Mouse (Mus musculus) heart, embryonic 11.5 days (tissue): ENCODE measurements around the gene Bcl9l. TPM values are rescaled to one million over a fixed set of nuclear protein-coding genes. Genes with fewer than 3 reads are reported as not detected.

Experiments used
- ATAC-seq: fragments of 200-750 bp; cut with Nextera tagmentation; replicated peaks from 2 replicates; pipeline ENCODE4 v1.8.0; 2017; ENCODE audit warnings: moderate library complexity; ENCODE audit not compliant: insufficient number of reproducible peaks, low FRiP score, low TSS enrichment
- H3K27ac ChIP-seq: fragments of 300-500 bp; sonication (generic); 2 replicates; pipeline ENCODE4 v1.5.1; 2014; ENCODE audit warnings: mild to moderate bottlenecking, low read depth, low read length
- H3K27me3 ChIP-seq: fragments of 300-500 bp; sonication (generic); 2 replicates; pipeline ENCODE4 v1.6.1; 2014; ENCODE audit warnings: mild to moderate bottlenecking, low read length, mixed read lengths; ENCODE audit not compliant: control insufficient read depth, insufficient read depth
- H3K36me3 ChIP-seq: fragments of 300-500 bp; sonication (generic); 2 replicates; pipeline ENCODE4 v1.6.1; 2014; ENCODE audit warnings: mild to moderate bottlenecking, low read length, moderate library complexity, mixed read lengths; ENCODE audit not compliant: control insufficient read depth, insufficient read depth
- H3K4me1 ChIP-seq: fragments of 300-500 bp; sonication (generic); 2 replicates; pipeline ENCODE4 v1.6.1; 2014; ENCODE audit warnings: low read length; ENCODE audit not compliant: control insufficient read depth, insufficient read depth
- H3K4me2 ChIP-seq: fragments of 300-500 bp; sonication (generic); 2 replicates; pipeline ENCODE4 v1.6.1; 2014; ENCODE audit warnings: mild to moderate bottlenecking, moderate library complexity
- H3K4me3 ChIP-seq: fragments of 300-500 bp; sonication (generic); 2 replicates; pipeline ENCODE4 v1.5.1; 2014; ENCODE audit warnings: low read depth, low read length
- H3K9ac ChIP-seq: fragments of 300-500 bp; sonication (generic); 2 replicates; pipeline ENCODE4 v1.6.1; 2014; ENCODE audit warnings: mild to moderate bottlenecking, low read depth, low read length, moderate library complexity
- H3K9me3 ChIP-seq: fragments of 300-500 bp; sonication (generic); replicated peaks from 2 replicates; pipeline ENCODE4 v1.6.1; 2016; ENCODE audit warnings: low read length; ENCODE audit not compliant: control insufficient read depth
- WGBS: fragments of 180-500 bp; shearing (Covaris S2); extraction: QIAGEN DNeasy Blood & Tissue Kit; methylation state at CpG from one replicate; pipeline ENCODE4 v1.1.7; 2014; ENCODE audit not compliant: insufficient replicate concordance; 5-methylcytosine and 5-hydroxymethylcytosine counted together
- polyA plus RNA-seq: library from polyadenylated mRNA; unstranded; fragments of >200 nt; fragmentation: Nextera tagmentation; extraction: Ambion mirVana; gene quantifications from 2 replicates; pipeline ENCODE4 v1.2.1, GENCODE M21; 2014

Bcl9l gene
- polyA plus RNA-seq, 1 experiment from 2014 or later, result 9.3 TPM

DNA sequence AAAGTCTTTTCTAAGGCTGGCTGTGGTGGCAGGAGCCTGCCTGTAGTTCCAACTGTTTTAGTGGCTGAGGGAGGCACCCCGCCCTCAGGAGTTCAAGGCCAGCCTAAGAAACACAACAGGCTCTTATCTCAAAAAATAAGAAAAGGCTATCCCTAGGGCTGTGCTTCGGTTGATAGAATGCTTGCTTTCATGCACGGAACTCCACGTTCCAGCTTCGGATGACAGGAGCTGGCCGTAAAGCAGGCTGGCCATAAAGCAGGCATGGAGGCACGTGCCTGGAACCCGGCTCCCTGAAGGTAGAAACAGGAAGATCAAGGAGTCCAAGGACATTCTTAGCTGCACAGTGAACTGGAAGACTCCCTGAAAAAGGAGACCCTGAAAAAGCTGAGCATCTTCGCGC is 8.7 kb downstream of the Bcl9l start:
- peaks cover 91% of the 10 kb centered on the region for H3K4me1 ChIP-seq
- H3K4me3 ChIP-seq, result no peak overlapping the region
- H3K4me2 ChIP-seq, result no peak overlapping the region; the same call in 1 of the 2 replicates
- no peaks in the 10 kb centered on the region for H3K36me3 ChIP-seq
- H3K9ac ChIP-seq, result no peak overlapping the region
- ATAC-seq, result no peak
- no peaks in the 10 kb centered on the region for H3K27me3 ChIP-seq
- no peak overlapping the region for H3K27ac ChIP-seq
- no peaks in the 10 kb centered on the region for H3K9me3 ChIP-seq
- WGBS, result 65% methylated on average over 10 of the region's 10 CpGs

DNA sequence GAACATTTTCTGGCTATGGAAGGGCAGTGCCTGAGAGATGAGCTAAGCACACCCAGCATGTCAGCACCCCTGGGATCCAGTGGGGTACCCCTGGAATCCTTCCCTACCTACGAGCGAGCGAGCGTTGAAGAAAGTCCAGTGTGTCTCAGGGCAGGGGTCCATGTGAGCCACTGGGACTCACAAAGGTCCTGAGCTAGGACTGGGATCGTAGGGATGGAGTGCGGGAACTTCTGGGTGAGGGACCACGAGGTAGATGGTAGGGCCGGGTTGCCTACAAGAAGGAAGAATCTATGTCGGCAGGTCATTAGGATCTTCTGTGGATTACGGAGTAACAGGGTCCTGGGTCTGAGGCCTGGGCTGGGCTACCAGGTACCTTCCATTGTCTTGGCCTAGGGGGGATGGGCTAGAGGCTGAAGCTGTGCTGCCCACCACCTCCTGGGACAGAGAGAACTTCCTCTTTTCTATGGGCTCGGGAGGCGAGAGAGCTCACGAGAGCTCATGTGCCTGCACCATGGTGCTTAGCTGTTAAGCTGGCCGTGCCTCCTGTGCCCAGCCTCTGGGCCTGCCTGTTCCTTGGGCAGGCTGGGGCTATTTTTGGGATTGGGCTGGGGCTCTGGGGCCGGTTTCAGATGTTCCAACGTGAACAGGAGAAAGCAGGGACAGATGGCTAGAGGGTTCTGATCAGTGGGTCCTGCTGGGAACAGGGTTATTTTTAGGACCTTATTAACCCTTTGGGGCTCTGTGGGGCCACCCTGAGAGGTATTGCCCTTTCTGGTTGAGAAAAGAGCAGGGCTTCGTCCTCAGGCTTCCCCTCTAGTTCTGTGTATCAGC is 10.2 kb downstream of the Bcl9l start:
- peak overlapping the region; percentile 82 for H3K27ac ChIP-seq
- peak overlapping the region; percentile 56 for H3K9ac ChIP-seq
- no peak for ATAC-seq
- H3K4me1 ChIP-seq, result peaks cover 91% of the 10 kb centered on the region
- no peaks in the 10 kb centered on the region for H3K36me3 ChIP-seq
- WGBS, result 50% methylated on average over 17 of the region's 17 CpGs
- peak overlapping the region; percentile 40 for H3K4me2 ChIP-seq
- H3K27me3 ChIP-seq, result no peaks in the 10 kb centered on the region
- no peak overlapping the region for H3K4me3 ChIP-seq
- H3K9me3 ChIP-seq, result no peaks in the 10 kb centered on the region

DNA sequence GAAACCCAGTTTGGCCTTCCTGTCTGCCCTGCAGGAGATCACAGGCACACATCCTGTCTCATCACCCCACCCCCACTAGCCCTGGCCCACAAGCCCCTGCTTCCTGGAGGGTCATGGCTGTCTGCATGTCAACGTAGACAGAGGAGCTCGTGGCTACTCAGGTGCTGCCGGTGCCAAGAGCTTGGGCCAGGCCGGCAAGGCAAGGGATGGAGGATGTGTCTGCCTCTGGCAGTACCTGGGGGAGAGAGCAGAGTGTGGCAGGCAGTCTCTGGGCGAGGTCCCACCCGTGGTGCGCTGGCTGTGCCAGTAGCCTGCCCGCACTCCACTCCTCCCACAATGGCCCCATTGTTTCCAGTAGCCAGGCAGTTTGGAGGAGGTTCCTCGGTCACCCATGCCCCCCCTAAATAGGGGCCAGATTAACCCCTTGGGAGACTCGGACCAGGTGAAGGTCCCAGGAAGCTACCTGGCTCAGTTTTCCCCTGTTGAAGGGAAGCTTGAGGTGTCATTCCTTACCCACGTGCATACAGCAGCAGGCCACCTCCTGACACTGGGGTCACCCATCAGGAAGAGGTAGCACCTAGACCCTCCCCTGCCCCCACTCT is 11.7 kb downstream of the Bcl9l start:
- WGBS, result 35% methylated on average over 11 of the region's 11 CpGs

DNA sequence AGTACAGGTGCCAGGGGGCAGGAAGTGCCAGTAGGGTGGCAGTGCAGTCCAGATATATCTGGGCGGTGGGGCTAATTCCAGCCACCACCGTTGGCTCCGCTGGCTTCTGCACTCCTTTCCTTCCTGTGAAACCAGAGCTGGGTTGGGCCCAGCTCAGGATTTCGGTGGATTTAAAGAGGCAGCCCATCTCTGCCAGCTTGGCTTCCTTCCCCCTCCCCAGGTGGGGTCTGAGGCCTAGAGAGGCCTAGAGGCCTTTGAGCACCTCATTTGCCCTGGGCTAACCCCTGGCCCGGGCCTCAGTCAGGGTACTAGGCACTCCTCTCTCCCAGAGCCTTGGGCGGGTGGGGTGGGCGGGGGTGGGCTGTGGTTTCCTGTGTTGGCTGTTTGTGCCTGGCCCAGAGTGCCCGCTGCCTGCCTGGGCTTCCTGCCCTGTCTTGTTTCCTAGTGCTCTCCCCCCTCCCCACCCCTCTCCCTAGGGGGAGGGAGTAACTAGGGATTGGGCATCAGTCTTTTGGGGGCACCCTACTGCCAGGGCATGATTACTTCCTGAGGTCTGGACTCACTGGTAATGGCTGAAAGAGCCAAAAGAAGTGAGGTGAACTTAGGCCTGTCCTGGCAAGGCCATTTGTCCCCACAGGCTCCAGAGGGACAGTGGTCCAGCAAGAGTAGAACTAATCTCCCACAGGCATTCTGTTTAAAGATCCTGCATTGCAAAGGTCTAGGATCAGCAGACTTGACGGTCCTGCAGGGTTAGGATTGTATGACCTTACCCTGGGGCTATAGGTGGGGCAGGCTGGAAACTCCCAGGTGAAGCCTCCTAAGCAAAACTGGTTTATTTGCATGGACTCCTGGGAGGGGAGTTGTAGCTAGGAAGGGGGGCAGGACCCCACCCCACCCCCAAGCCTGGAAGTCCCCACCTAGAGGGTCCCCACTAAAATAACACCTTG is 12.5 kb downstream of the Bcl9l start:
- peak overlapping the region; percentile 23; the same call in 1 of the 2 replicates for H3K4me2 ChIP-seq
- H3K36me3 ChIP-seq, result no peaks in the 10 kb centered on the region
- no peaks in the 10 kb centered on the region for H3K27me3 ChIP-seq
- no peak overlapping the region; the same call in 1 of the 2 replicates for H3K9ac ChIP-seq
- H3K4me3 ChIP-seq, result no peak overlapping the region
- peaks cover 87% of the 10 kb centered on the region for H3K4me1 ChIP-seq
- WGBS, result 37% methylated on average over 9 of the region's 9 CpGs
- no peaks in the 10 kb centered on the region for H3K9me3 ChIP-seq
- peak overlapping the region; percentile 43 for H3K27ac ChIP-seq
- no peak for ATAC-seq

More for the DNA sequence above, 11.7 kb downstream of the Bcl9l start:
- H3K4me2 ChIP-seq, result peak overlapping the region; percentile 43; the same call in 1 of the 2 replicates
- peak overlapping the region; percentile 57 for H3K27ac ChIP-seq
- H3K9ac ChIP-seq, result peak overlapping the region; percentile 44; the same call in 1 of the 2 replicates
- H3K4me1 ChIP-seq, result peaks cover 87% of the 10 kb centered on the region
- no peaks in the 10 kb centered on the region for H3K9me3 ChIP-seq
- ATAC-seq, result no peak
- no peak overlapping the region for H3K4me3 ChIP-seq
- no peaks in the 10 kb centered on the region for H3K27me3 ChIP-seq
- H3K36me3 ChIP-seq, result no peaks in the 10 kb centered on the region

DNA sequence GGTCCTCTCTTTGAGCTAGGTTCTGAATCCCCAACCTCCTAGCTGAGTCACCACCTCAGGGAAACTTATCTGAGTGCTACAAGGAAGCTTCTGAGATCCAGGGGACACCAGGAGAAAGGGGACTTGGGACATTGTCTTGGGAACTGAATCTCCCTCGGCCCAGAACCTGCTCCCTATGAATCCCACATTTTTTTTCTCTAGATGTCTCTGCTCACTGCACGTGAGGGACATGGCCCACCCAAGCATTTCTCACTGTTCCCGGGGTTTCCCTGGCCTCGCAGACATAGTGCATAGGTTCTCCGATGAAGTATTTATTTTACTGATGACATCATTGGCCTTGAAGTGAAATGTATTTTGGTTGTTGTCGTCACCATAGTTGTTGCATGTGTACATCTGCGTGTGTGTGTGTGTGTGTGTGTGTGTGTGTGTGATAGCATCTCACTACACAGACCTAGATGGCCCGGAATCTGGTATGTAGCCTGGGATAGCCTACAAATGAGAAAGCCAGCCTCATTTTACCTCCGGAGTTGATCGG is 13.3 kb downstream of the Bcl9l start:
- Histone ChIP-seq H3K36me3 (no peaks in the 10 kb centered on the region), H3K4me2 (no peak overlapping the region), H3K9me3 (no peaks in the 10 kb centered on the region), H3K4me1 (peaks cover 87% of the 10 kb centered on the region), H3K27ac (no peak overlapping the region), H3K9ac (no peak overlapping the region), H3K27me3 (no peaks in the 10 kb centered on the region), H3K4me3 (no peak overlapping the region)
- ATAC-seq, result no peak
- 82% methylated on average over 10 of the region's 10 CpGs for WGBS

DNA sequence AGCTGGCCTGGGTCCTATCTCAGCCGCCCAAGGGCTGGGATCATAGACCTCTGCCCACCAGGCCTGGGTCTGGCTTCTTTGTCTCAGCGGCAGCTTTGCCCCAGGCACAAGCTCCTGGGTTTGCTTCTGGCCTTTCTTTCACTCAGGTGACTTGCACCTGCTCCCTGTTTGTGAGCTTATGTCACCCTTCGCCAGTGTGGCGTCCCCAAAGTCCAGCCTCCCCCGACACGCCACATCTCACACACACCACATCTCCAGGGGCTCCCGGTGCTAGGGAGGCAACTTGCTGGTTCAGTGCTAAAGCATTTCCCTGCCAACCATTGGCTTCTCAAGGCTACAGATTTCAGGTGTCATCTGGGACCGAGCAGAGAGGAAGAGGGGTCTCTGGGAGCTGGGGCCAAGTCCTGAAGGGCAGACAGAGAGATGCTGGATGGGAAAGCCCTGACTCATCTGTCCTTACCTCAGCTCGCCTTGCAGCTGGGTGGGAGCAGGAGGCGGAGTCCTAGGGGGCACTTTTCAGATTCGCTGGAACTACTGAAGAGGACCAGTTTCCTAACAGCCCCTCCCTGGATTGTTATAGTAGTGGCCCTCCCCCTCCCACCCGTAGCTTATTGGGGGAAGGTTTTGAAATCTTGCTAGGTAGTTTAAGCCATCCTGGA is 14.3 kb downstream of the Bcl9l start:
- no peaks in the 10 kb centered on the region for H3K36me3 ChIP-seq
- peaks cover 88% of the 10 kb centered on the region for H3K4me1 ChIP-seq
- peak overlapping the region; percentile 22; the same call in 1 of the 2 replicates for H3K9ac ChIP-seq
- H3K9me3 ChIP-seq, result no peaks in the 10 kb centered on the region
- H3K4me2 ChIP-seq, result peak overlapping the region; percentile 95
- H3K27me3 ChIP-seq, result no peaks in the 10 kb centered on the region
- ATAC-seq, result no peak
- H3K27ac ChIP-seq, result peak overlapping the region; percentile 97; the same call in 1 of the 2 replicates
- H3K4me3 ChIP-seq, result peak overlapping the region; percentile 50; the same call in 1 of the 2 replicates
- 48% methylated on average over 12 of the region's 12 CpGs for WGBS

DNA sequence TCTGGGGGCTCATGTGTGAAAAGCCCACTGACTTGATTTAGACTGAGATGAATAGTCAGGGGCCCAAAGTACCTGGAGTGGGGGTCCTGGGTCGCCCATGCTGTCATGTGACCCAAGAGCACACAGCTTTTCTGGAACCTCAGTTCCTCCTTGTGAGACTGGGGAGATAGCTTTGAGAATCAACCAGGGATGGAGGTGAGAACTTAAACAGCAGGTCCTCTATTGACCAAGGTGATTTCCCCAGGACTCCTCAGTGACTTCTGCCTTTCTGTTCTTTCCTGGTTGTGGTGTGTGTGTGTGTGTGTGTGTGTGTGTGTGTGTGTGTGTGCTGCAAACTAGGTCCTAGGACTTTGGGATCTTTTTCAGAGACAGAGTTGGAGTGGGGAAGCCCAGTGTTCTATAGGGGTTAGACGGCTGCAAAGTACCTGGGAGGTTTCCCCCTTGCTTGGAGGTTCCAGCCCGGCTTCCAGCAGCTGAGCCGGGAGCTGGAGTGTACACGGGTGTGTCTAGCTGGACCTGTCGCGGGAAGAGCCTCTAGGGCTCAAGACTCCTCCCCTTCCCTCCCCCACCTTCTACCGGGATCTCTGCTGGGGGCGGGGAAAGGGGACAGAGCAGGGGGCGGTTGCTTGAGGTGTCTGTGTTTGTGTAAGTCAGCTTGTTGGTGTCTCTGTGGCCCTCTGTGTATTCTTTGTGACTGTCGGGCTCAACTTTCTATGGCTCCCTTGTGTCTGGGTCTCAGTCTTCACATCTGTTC is 15.2 kb downstream of the Bcl9l start:
- H3K9ac ChIP-seq, result peak overlapping the region; percentile 78
- peak overlapping the region; percentile 95 for H3K4me2 ChIP-seq
- peaks cover 79% of the 10 kb centered on the region for H3K4me1 ChIP-seq
- H3K27ac ChIP-seq, result peak overlapping the region; percentile 97
- peak overlapping the region; percentile 50 for H3K4me3 ChIP-seq
- H3K36me3 ChIP-seq, result no peaks in the 10 kb centered on the region
- no peak for ATAC-seq
- H3K27me3 ChIP-seq, result no peaks in the 10 kb centered on the region
- 2% methylated on average over 10 of the region's 11 CpGs for whole genome bisulfite sequencing
- no peaks in the 10 kb centered on the region for H3K9me3 ChIP-seq
